Mouse (Mus musculus) G1E-ER4 (cell line): ENCODE measurements around the gene Ifi47. TPM values are rescaled to one million over a fixed set of nuclear protein-coding genes. Genes with fewer than 3 reads are reported as not detected.

Experiments
- GATA1 ChIP-seq: IDR thresholded peaks from one replicate; pipeline ENCODE4 v1.8.0; 2012; ENCODE audit warnings: low read length, inconsistent platforms
- polyA plus RNA-seq: library from polyadenylated mRNA; stranded (reverse); fragments of >175 nt; gene quantifications from 2 replicates; pipeline ENCODE4 v1.2.3, GENCODE M21; 2012

Gene Ifi47
- polyA plus RNA-seq, 1 experiment, result 0.90 TPM

DNA sequence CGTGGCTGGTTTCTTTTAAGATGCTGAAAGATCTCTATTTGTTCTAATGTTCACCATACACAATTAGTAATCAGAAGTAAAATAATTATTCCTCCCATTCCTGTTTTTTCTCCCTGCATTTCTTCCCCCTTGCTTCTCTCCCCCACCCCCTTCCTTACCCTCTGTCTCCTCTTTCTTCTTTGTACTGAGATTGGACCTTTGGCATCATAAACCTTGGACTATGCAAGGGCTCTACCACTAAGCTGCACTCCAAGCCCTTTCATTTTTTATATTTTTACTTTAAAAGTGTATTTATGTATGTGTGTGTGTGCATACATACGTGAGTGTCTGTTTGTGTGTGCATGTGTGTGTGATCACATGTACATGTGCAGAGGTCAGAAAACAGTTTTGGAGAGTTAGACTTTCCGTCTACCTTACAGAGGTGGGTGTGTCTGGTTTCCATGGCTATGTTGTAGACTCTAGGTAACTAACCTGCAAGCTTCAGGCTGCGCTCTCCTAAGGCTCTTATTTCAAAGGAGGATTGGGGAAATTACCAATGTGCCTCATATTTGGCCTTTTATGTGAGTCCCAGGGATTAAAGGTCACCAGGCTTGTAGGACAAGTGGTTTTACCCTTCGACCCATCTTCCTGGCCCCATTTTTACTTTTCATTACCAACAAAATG lies 12.7 kb downstream of the Ifi47 start:
- no peak for TF ChIP-seq GATA1

- TF ChIP-seq GATA1, result peak; percentile 31
These were observed 13.5 kb downstream of the Ifi47 start for GRCm38 (mm10) chr11:49089735-49090507.

- TF ChIP-seq GATA1, result no peak
These were observed 14.2 kb downstream of the Ifi47 start for GRCm38 (mm10) chr11:49090551-49090950.

- no peak for TF ChIP-seq GATA1
These were observed 14.8 kb downstream of the Ifi47 start for GRCm38 (mm10) chr11:49091171-49091570.

DNA sequence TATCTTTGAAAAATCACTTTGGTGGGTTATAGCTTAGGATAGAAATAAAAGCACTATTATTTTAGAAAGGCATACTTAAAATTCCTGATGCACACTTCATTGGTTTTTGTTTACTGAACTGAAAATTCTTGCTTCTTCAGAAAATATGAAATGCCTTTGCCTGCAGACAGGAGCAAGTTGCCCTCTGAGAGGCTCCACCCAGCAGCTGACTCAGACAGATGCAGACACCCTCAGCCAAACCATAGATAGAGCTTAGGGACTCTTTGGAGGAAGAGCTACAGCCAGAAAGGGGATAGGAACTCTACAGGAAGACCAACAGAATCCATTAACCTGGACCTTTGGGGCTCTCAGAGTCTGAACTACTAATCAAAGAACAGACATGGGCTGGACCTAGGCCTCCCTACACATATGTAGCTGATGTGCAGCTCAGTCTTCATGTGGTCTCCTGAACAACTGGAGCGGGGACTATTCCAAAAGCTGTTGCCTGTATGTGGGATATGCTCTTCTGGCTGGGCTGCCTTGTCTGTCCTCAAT lies 15.7 kb downstream of the Ifi47 start:
- no peak for TF ChIP-seq GATA1

GRCm38 (mm10) chr11:49092786-49093185 lies 16.4 kb downstream of the Ifi47 start:
- TF ChIP-seq GATA1, result no peak

- no peak for TF ChIP-seq GATA1
These were observed 17.7 kb downstream of the Ifi47 start for GRCm38 (mm10) chr11:49093861-49094660.

DNA sequence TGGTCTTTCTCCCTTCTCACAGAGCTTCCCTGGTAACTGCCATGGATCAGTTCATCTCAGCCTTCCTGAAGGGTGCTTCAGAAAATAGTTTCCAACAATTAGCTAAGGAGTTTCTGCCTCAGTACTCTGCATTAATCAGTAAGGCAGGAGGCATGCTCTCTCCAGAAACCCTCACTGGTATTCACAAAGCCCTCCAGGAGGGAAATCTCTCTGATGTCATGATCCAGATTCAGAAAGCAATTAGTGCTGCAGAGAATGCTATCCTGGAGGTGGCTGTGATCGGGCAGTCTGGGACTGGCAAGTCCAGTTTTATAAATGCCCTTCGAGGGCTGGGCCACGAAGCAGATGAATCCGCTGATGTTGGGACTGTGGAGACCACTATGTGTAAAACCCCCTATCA lies 19.0 kb downstream of the Ifi47 start:
- no peak for TF ChIP-seq GATA1

DNA sequence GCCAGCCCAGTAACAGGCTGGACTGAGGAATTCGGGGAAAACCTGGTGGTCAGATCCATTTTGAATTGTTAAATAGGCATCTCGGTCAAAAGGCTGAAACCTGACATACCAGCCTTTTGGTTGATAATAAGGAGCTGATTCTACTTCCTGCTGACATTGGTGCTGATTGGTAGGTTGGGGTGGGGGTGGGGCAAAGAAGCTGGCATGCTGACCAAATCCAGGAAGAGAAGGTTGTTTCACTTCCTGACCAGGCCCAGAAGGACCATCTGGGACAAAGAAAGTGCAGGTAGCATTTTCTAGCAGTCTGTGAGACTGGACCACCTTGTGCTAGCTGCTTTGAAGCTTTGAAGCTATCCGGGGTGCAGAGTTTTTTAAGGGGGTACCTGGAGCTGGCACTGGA lies 24.0 kb downstream of the Ifi47 start:
- TF ChIP-seq GATA1, result no peak

- TF ChIP-seq GATA1, result no peak
These were observed 25.1 kb downstream of the Ifi47 start for GRCm38 (mm10) chr11:49101500-49101899.

DNA sequence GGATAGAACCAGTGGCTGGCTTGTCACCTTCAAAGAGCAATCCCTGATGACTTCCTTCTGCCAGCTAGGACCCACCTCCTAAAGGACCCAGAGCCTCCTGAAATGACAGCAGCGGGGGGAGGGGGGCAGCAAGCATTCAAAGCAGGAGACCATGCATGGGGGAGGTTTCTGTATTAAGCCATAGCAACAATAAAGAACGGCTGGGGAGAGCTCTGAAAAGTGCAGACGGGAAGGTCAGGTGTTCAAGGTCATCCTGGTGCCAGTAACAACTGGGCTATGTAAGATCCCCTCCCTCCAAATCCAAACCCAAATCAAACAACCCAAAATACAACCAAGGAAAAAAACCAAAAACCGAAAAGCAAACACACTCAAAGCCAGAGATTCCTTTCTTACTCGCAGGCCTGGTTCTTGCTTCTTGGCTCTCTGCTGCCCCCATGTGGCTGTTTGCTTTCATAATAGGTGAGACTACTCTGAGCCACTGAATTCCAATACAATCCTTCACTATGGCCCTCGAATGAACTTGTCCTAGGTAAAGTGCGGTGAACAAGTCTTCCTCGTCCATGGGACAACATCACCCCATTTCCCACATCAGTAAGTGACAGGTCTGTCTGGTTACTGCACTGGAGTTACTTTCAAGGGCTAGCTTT lies 26.8 kb downstream of the Ifi47 start:
- no peak for TF ChIP-seq GATA1

GRCm38 (mm10) chr11:49105752-49106151 lies 29.4 kb downstream of the Ifi47 start:
- no peak for TF ChIP-seq GATA1

DNA sequence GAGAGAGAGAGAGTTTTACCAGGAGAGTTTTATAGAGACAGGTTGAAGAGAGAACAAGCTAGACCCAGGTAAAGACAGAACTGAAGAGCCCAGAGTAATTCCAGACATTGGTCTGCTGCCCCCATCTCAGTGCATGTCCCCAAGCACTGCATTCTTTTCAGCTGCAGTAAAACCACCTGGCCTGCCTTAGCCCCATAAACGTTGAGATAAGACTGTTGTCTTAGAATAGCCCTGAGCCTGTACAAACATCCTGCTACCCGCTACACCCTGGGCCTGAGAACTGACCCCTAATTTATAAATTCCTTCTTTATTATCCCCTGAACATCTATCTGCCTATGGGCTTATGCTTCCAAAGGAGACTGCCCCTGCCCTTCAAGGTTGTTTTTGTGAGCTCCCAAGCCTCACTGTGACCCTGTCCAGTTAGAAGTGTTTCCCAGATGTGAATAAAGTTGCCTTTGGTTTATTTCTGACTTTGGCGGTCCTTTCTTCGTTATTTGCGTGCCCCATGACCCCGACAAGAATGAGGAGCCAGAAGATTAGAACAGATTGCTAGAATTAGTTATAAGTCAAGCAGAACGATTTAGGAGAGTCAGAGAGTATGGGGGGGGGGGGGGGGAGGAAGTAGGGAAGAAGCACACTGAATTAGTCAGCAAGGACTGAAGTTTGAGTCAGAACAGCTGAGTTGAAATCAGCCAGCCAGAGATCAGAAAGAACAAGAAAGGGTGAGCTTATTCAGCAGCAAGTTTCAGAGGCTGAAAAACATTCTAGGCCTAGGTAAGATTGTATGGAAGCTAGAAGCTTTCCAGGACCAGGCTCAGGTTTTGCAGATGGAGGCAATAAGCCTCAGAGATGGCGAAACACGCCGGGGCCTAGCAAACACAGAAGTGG lies 31.5 kb downstream of the Ifi47 start:
- TF ChIP-seq GATA1, result no peak

DNA sequence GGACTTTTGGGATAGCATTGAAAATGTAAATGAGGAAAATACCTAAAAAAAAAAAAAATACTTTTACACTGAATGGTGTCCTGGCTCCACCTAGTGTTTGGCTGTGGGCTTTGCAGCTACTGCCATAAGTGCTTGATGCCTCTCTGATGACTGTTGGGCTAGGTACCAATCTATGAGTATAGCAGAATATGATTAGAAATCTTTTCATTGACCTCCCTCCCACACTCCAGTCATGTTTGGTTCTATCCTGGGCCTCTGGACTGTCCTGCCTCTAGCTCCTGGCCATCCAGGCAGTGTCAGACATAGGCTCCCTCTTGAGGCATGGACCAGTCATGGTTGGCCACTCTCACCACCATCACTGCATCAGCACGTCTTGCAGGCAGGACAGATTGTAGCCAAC lies 32.4 kb downstream of the Ifi47 start:
- no peak for TF ChIP-seq GATA1

GRCm38 (mm10) chr11:49111000-49111399 lies 34.6 kb downstream of the Ifi47 start:
- no peak for TF ChIP-seq GATA1
